Mouse (Mus musculus) mature B cell (primary cell): ENCODE measurements around the gene Gm10778.
"Not testable (repeated sequence)": the region's sequence is repeated elsewhere in the genome, so short reads cannot be mapped to it uniquely, and the experiment has no call there.

Source experiments
- in situ Hi-C: fragments of 300-500 bp; cut with MboI; formaldehyde crosslinking; loops from 2 replicates; pipeline ENCODE4 v1.14.3; 2019

Gm10778 gene

DNA sequence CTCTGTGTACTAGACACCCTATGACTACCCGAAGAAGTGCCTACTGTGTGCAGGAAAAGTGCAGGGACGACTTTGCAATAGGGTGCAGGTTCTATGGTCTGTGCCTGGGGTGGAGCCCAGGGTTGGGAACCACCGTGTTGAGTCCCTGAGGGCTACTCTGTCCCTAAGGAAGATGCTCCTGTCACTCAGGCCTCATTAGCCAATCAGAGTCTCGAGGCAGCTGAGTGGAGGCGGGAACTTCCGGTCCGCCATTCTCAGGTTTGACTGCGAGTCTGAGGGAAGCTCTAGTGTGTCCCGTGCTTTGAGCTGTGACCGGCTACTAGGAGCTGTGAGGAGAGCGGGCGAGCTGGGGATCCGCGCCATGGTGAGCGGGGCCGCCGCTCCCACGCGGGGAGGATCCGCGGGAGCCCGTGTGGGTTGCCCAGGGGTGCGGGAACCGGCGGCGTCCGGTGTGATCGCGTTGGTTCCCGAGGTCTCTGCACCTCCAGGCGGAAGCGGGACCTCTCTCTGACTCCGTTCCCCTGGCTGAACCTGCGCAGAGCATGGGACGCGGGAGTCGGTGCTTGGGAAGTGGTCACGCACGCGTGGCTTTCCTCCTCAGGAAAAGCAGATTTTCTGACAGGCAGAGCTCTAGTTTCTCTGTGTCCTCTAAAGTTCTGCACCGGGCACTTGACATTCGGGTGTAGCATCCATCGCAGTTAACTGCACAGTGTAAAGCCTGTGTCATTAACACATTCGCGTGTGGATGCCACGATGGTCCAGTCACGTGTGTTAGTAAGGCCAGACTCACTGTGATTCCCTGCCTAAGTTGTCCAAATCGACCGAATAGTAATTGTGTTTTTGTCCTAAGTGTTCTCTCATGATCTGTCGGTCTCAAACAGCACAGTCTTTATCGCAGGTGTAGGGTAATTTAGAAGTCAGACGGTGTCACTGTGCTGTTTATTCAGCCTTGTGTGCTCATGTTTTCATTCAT is at the start of gene Gm10778:
Gene Gm10778, plus strand, starts transcription at position 257 of the 973 bp plus-strand sequence.
- in situ Hi-C loops: not testable (repeated sequence)

DNA sequence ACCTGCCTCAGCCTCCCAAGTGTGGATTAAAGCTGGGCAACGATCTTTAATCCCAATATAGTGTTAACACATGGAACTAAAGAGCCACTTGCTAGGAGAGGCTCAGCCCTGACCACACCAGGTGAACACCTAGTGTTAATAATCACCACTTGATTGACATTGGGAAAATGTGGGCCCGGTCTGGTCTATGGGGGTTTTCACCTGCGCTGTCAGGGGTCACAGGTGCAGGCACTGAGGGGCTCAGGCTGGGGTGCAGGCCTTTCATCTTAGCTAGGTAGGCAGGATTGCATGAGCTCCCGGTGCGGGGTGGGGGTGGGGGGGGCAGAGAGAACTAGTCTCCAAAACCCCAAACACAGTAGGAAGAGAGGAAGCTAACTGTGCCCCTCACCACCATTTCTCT is 49.2 kb upstream of the Gm10778 start:
- in situ Hi-C loops: loop anchor here (5.0 kb wide), 1 partner anchor 32 kb away; no protein-coding TSS in a partner anchor

DNA sequence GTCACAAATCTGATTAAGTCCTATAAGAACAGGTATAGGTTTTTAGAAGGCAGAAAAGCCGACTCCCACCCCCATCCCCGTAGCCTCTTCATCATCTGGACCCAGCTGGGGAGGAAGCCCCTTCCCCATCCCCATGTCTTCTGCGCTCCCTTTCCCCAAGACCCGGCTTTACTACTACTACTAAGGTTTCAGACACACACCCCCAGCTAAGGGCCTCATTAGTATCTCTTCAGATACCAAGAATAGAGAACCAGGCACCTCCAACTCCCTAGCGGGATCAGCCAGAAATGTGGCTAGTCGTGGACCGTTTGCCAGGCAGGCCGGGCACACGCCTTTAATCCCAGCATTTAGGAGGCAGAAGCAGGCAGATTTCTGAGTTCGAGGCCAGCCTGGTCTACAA is 48.8 kb upstream of the Gm10778 start:
- in situ Hi-C loops: loop anchor here (5.0 kb wide), 1 partner anchor 33 kb away; no protein-coding TSS in a partner anchor

DNA sequence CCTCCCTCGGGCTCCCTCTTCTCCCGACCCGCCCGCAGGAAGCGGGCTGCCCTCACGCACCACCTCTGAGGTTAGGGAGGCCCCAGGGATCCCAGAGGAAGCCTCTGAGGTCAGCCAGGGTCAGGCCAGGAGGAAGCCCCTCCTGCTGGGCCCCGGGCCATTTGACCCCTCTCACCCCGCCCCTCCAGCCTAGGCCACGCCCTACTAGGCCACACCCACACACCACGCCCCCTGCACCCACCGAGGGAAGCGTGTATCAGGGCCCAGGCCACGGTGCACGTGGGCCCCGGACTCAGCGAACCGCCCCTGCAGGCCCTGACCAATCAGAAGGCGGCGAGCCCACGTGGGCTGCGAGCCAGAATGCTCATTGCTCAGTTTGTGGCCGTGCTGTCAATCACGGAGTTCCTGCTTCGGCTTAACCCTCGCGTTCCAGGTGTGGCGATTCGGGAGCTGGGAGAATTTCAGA is 48.1 kb upstream of the Gm10778 start, which contains the start of gene Tle6:
Gene Tle6, minus strand, starts transcription at position 336 of the 466 bp plus-strand sequence.
- in situ Hi-C loops: loop anchor here (5.0 kb wide), 1 partner anchor 33 kb away; no protein-coding TSS in a partner anchor

DNA sequence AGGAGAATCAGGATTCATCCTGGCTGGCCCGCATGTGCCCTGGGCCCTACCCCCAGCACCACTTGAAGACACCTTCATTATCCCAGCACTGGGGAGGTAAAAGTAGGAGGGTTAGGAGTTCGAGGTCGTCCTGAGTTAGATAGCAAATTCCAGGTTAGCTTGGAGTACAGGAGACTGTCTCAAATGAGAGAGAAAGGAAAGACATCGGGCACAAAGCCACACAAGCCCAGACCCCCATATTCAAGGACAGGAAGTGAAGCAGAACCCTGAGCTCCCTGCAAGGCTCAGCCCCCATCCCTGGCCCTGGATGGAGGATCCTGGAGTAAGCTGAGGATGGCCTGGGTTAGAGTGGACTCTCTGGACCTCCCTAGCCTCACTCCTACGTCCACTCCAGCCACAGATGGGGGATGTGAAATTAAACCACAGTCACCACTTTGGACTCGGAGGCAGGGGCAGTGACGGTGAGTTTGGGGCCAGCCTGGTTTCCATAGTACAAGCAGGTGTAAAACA is 47.4 kb upstream of the Gm10778 start:
- in situ Hi-C loops: loop anchor here (5.0 kb wide), 1 partner anchor 34 kb away; no protein-coding TSS in a partner anchor

DNA sequence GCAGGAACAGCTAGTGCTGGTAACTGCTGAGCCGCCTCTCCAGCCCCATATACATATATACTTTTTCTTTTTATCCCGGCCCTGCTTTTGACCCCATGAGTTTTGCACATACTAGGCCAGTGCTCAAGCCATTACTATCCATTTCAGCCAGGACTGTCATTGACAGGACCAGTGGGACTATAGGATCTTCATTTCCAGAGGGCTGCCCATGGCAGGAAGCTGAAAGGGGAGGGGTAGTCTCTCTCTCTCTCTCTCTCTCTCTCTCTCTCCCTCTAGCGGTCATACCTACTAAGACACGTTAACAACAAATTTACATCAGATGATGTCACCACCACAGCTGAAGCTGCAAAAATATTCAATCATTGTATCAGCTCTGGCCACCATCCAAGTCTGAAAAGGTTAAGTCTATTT is 46.1 kb upstream of the Gm10778 start:
- in situ Hi-C loops: loop anchor here (5.0 kb wide), 1 partner anchor 35 kb away; no protein-coding TSS in a partner anchor

DNA sequence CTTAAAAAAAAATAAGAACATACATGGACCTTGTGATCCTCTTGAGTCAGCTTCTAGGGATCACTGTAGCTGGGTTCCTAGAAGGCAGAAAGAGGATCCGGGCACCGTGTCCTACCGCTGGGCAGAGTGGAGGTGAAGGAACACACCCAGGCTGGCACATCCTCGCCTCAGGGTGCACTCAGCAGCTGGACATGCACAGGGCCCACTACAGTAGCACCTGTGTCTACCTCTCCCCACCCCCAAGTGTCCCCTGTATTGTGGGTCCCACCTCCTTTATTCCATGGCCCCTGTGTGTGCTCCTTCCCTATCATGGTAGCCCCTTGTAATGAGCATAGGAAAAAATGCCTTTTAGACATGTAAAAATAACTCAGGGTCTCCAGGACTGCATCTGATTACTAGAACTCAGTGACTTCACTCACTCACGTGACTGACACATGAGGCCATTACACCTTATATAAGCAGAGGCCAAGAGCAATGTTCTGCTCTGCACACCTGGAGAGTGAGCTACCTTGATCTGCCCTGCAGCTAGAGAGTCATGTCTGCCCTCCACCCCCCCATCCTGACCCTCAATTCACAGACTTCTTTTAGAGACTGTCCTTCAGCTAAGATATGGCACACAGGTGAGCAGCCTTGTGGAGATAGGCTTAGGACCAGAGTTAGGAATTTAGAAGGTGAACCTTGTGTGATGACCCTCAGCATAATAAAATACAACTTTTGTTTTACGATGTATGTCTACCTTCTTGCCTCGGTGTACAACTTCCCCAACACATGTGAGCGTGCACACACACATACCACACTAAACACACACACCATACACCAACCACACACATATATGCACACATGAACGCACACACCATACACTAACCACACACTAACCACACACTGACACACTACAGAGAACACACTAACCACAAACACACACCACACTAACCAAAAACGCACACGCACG is 44.6 kb upstream of the Gm10778 start:
- in situ Hi-C loops: loop anchor here (5.0 kb wide), 1 partner anchor 37 kb away; no protein-coding TSS in a partner anchor

DNA sequence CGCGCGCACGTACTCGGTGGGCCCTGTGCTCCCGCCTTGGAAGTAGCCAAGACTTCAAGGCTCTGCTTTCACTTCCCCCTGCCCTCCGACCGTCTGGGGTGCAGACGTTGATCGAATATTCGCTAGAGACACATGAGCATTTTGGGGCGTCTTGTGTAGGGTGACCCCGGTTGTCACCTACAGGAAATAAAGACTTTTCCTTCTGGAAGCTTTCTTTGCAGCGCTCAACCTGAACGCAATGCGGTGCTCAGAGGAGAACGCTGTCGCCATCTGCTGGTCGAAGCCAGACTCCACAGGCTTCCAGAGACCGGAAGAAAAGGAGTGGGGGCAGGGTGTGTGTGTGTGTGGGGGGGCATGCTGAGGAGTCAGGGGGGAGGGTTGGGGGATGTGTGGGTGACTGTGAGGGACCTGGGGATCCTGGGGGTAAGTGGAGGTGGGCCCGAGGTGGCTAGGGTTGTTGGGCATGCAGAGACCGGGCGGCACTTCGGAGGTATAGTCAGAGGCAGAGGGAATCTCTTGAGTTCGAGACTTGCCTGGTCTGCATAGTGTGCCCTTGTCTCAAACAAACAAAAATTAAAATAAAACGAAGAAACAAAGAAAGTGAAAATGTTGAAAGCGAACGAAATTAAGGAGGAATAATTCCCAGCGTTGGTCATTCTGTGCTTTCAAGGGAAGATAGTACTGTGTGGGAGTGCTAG is 43.7 kb upstream of the Gm10778 start:
- in situ Hi-C loops: loop anchor here (5.0 kb wide), 1 partner anchor 38 kb away; no protein-coding TSS in a partner anchor

DNA sequence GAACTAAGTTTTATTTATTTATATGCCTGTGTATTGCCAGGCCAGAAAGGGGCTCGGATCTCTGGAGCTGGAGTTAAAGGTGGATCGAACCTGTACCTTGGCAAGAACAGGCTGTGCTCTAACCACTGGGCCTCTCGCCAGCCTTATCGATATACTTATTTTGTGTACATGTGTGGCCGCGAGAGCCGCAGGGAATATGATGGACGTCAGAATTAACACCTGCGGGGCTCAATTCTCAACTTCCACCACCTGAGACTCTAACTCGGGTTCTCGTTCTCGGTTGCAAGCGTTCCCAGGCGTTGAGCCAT is 43.2 kb upstream of the Gm10778 start:
- in situ Hi-C loops: no loop called here

DNA sequence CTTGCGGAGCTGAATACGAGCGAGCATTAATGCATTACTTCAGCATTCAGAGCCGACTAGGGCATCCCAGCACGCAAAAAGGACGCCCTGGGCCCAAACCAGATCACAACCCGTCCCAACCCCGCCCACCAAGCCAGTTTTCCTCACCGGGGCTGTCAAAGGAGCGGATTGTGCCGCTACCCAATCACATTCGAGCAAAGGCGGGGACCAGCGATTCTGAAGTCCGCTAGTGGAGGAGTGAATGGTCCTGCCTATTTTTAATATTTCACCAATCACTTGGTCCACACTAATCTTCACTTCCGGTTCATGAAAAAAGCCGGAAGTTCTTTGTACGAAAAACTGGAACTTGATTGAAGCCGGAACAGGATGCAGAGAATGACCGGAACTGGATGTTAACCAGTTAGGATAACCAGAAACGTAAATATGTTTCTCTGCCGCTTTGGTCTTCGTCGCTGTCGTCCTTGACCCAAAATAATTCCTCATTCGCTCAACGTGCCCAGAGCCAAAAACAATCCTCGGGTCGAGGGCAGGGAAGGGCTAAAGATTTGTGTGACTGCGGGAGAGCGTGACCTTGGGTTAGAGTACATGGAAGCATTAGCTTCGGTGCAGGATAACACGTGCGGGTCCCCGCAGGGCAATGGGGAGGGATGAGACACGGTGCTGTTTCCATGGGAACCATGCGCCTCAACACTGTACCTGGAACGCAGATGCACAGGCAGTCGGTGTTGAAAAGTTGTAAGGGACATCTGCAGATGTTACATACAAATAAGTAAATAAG is 42.7 kb upstream of the Gm10778 start, which contains the start of gene BC025920:
Gene BC025920, plus strand, starts transcription at position 297 of the 778 bp plus-strand sequence.
- in situ Hi-C loops: no loop called here

DNA sequence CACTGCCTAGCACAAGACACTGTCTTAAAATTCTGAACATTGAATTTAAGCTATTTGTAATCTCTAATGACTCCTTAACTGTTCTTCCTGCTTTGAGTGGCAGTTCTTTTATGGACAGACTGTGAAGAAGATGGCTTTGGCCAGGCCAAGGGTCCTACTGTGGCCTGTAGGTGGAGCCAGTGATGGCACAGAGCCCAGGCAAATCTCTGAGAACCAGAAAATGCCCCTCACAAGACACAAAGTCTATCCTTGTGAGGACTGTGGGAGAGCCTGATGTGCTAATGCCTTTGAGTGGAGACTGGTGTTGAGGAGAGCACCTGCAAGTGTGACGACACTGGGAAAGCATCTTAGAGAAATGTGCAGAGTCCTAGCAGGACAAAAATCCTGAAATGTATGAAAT is 40.6 kb upstream of the Gm10778 start:
- in situ Hi-C loops: no loop called here

DNA sequence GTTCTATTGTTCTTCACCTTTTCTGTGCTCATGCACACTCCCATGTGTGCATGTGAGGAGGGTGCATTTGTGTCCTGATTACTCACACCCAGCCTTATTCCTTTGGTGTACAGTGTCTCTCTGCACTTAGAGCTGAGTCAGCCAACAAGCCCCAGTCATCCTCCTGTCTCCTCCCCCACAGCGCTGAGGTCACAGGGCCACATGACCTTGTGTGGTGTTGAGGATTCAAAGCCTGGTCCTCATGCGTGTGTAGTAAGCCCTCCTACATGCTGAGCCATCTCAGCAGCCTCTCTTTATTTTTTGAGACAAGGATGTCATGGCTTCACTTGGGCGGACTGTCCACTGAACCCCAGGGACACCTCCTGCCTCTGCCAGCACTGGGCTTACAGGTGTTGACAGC is 36.1 kb upstream of the Gm10778 start:
- in situ Hi-C loops: no loop called here

DNA sequence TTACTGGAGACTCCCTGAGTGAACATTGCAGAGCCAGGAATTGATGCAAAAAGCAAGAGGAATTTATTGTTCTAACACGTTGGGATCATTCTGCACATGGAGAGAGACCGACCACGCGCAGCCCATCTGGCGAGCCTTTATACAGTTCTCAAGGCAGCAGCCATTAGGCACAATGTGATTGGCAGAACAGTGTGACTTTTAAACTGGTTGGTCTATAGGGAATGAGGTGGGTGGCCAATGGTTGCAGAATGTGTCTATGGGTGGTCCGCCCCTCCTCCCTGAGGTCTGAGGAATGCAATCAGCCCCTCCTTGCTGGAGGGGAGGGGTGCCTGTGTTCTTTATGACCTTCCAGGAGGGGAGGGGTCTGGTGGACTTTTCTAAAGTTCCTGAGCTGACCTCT is 33.4 kb upstream of the Gm10778 start:
- in situ Hi-C loops: no loop called here

DNA sequence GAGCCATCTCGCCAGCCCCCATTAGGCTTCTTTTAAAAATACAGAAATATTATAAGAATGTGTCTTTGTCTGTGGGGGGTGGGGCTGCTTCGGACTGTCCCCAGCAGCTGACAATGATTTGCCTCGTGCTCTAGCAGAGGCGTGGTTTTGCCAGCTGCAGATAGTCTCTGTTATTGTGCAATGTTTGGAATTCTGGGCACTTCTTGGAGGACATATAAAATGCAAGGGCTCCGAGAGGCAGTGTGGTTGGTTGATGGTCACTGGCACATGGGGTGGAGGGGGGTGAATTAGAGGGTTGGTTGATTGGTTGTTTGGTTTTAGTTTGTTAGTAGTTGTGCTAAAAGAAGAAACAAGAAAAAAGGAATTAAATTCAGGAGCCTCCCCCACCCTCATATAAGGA is 28.9 kb upstream of the Gm10778 start:
- in situ Hi-C loops: no loop called here

DNA sequence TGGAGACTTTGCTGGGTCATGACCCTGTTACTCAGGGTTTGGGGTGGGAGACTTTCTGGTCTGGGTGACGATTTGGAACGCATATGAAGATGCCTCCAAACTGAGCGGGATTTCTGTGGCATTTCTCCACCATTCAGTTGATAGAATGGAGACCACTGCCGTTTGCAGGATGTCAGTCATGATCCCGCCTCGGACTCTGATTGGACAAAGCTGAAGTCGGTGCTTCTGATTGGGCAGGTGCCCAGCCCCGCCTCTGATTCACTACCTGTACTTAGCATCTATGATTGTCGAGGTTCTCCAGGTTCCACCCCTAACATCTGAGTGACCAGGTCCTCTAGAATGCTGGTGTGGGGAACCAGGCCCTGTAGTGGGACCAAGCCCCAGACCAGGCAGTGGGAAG is 28.1 kb upstream of the Gm10778 start:
- in situ Hi-C loops: no loop called here

DNA sequence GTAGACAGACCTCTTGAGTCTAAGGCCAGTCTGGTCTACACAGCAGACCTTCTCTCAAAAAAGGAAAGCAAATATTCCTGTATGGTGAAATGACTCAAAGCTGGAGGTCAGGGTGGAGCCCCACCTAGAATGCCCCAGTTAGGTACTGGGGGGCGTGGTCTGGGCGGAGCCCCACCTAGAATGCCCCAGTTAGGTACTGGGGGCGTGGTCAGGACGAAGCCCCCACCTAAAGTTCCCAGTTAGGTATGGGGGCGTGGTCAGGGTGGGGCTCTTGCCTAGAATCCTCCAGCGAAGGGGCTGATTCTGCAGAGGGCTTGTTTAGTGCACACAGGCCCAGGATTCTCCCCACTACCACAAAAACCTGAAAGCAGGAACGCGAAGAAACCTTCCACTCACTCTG is 25.4 kb upstream of the Gm10778 start:
- in situ Hi-C loops: no loop called here

DNA sequence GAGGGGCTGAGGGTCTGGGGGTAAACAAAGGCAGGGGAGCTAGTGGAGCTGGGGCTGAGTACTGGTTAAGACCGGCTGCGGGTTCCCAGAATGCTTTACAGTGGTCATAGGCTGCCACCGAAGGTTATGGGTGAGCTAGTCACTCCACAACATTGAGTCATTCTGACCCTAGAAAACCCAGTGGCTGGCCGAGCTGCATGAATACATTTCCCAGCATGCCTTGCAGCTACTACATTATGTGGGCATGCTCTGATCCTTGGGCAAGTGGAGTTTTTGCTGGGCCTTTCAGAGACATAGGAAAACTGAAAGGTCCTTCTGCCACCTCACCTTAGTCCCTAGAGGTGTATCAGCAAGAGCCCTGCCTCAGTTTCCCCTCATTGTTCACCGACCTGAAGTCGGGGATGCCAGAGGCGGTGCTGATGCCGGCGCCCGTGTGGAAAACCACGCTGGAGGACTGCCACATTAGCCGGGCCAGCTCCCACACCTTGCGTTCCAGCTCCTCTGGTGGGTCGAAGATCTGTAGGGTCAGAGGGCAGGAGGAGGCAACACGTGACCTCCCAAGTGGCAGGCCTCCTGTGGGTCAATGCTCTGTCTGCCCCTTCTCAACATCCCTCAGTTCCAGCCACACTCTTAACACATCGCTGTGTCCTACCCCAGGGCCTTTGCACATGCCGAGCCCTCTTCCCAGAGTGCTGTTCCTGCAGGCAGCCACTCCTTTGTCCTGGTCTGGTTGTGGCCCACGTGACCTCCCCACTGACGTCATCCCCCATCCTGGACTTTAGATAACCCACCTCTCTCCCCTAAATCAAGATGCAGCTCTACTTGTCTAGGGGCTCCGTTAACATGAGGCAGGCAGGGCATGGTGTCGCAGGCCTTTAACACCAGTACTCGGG is 22.5 kb upstream of the Gm10778 start:
- in situ Hi-C loops: no loop called here

DNA sequence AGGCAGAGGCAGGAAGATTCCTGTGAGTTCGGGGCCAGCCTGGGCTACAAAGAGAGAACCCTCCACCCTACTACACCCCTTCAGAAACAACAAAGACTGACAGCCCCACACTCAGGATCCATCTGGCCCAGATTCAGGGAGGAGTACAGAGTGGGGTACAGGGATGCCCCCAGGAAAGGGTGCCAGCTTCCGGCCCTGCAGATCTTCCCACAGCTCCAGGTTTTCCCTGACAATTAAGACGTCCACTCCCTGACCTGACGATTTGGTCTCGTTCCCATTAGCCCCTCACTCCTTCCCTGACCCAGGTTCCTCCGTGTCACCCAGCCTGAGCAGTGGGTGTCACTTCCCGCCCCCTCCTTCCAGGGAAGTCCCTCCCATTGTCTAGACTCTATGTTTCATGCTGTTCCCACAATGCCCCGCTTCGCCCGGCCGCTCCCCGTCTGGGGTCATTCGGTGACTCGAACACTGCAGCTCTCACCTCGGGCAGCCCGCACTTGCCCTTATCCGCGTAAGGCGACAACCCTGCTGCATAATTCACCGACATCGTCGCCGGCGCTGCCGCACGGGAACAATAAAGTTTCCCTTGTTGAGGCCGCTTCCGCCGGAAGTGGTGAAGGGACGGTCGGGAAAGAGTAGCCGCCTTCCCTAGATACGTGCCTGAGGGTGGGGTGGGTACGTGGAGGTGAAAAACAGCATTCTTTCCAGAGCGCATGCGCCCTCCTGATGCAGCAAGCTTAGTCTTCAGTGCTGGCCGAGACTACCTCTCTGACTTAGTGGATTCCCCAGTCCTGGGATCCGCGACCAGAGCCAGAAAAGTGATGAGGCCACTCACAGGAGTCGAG is 21.6 kb upstream of the Gm10778 start, which contains the start of gene Sirt6:
Gene Sirt6, minus strand, starts transcription at position 804 of the 842 bp plus-strand sequence.
- in situ Hi-C loops: no loop called here
